Mouse (Mus musculus): Measurements from ENCODE around the gene Crlf1. TPM values are rescaled to one million over a fixed set of nuclear protein-coding genes. Genes with fewer than 3 reads are reported as not detected.

Gene Crlf1
- polyA plus RNA-seq, 1 experiment from 2014 or later: 2.2 TPM

- Histone ChIP-seq H3K4me2 (no peak overlapping the region), H3K4me3 (no peak overlapping the region), H3K27me3 (no peaks in the 10 kb centered on the region), H3K4me1 (replicated peaks) (peaks cover 32% of the 10 kb centered on the region), H3K27ac (no peak overlapping the region), H3K9ac (no peak overlapping the region), H3K36me3 (no peaks in the 10 kb centered on the region), H3K9me3 (no peaks in the 10 kb centered on the region)
- 90% methylated on average over 10 of the region's 10 CpGs for WGBS
- no peak for ATAC-seq (ENCODE audit: low FRiP score)
Measured at GRCm38 (mm10) chr8:70549412-70550184, 56.6 kb downstream of the Crlf1 start.

DNA sequence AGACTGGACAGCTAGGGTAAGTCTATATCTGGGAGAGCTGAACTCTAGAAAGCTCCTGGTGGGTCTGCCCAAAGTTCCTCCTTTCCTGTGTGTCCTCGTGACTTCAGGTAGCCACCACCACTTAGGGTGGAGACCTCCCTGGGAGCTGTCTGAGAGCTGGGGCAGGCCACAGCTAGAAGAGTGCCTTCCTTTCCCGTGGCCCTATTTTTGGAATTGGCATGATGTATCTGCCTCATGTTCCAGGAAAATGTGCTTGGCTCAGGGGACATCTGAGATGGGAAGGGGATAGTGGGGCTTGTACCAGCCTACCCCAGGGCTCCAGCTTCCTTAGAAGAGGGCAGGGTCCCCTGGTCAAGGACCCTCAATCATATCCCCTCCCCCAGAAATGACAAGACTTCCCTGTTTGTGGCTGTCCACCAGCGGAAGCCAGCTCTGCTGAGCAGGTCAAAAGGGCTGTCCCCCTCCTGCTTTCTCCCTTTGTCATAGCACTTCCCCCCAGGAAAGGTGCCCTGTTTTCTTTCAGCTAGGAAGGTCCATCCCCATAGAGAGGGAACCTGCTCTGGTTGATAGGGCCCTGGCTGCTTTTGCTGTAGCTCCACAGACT is 58.7 kb downstream of the Crlf1 start:
- H3K27ac ChIP-seq: no peak overlapping the region
- H3K4me2 ChIP-seq: no peak overlapping the region
- no peak overlapping the region for H3K4me3 ChIP-seq
- ATAC-seq (ENCODE audit: low FRiP score): no peak
- WGBS: 75% methylated on average over 3 of the region's 3 CpGs
- no peak overlapping the region for H3K9ac ChIP-seq
- H3K4me1 ChIP-seq (replicated peaks): peaks cover 32% of the 10 kb centered on the region
- H3K9me3 ChIP-seq: no peaks in the 10 kb centered on the region
- no peaks in the 10 kb centered on the region for H3K27me3 ChIP-seq
- H3K36me3 ChIP-seq: peaks cover 4% of the 10 kb centered on the region; the same call in 1 of the 2 replicates

- H3K4me3 ChIP-seq: no peak overlapping the region
Measured at GRCm38 (mm10) chr8:70552836-70553235, 59.9 kb downstream of the Crlf1 start.

More at GRCm38 (mm10) chr8:70552836-70553235, 59.9 kb downstream of the Crlf1 start:
- 0 out of 2 replicates have a peak overlapping the region, but pooled peaks have one; percentile 24 for H3K9ac ChIP-seq
- 88% methylated on average over 1 of the region's 1 CpGs for whole genome bisulfite sequencing
- H3K27ac ChIP-seq: 0 out of 2 replicates have a peak overlapping the region, but pooled peaks have one; percentile 55
- peaks cover 32% of the 10 kb centered on the region for H3K4me1 ChIP-seq (replicated peaks)
- H3K27me3 ChIP-seq: no peaks in the 10 kb centered on the region
- H3K9me3 ChIP-seq: no peaks in the 10 kb centered on the region
- ATAC-seq (ENCODE audit: low FRiP score): no peak
- H3K4me2 ChIP-seq: no peak overlapping the region
- peaks cover 4% of the 10 kb centered on the region; the same call in 1 of the 2 replicates for H3K36me3 ChIP-seq

Other genes with a start within 250 kb of the Crlf1 start
- gene Homer3, start 210.3 kb upstream of the Crlf1 start, polyA plus RNA-seq (2015; fragmentation: Nextera tagmentation; extraction: Ambion mirVana): 47.0 TPM in 2 replicates
- 45.8 and 50.9 TPM in 2 replicates for gene Ddx49, start 190.7 kb upstream of the Crlf1 start, polyA plus RNA-seq (2015; fragmentation: Nextera tagmentation; extraction: Ambion mirVana)
- gene Cope, start 190.6 kb upstream of the Crlf1 start, polyA plus RNA-seq (2015; fragmentation: Nextera tagmentation; extraction: Ambion mirVana): 275 and 288 TPM in 2 replicates
- 24.5 and 25.1 TPM in 2 replicates for gene Cers1, start 177.4 kb upstream of the Crlf1 start, polyA plus RNA-seq (2015; fragmentation: Nextera tagmentation; extraction: Ambion mirVana)
- gene Gdf1, start 163.3 kb upstream of the Crlf1 start, polyA plus RNA-seq (2015; fragmentation: Nextera tagmentation; extraction: Ambion mirVana): 1.2 and 2.6 TPM in 2 replicates
- 14.4 and 15.9 TPM in 2 replicates for gene Upf1, start 139.9 kb upstream of the Crlf1 start, polyA plus RNA-seq (2015; fragmentation: Nextera tagmentation; extraction: Ambion mirVana)
- gene Comp, start 119.6 kb upstream of the Crlf1 start, polyA plus RNA-seq (2015; fragmentation: Nextera tagmentation; extraction: Ambion mirVana): 0.14 and 0.96 TPM in 2 replicates
- gene Crtc1, start 53.6 kb upstream of the Crlf1 start, polyA plus RNA-seq (2015; fragmentation: Nextera tagmentation; extraction: Ambion mirVana): 35.6 and 37.6 TPM in 2 replicates
- gene Klhl26, start 16.2 kb upstream of the Crlf1 start, polyA plus RNA-seq (2015; fragmentation: Nextera tagmentation; extraction: Ambion mirVana): 24.3 and 25.8 TPM in 2 replicates
- gene Tmem59l, start 5.8 kb upstream of the Crlf1 start, polyA plus RNA-seq (2015; fragmentation: Nextera tagmentation; extraction: Ambion mirVana): 78.5 and 78.8 TPM in 2 replicates
- gene Rex1bd, start 13.6 kb downstream of the Crlf1 start, polyA plus RNA-seq (2015; fragmentation: Nextera tagmentation; extraction: Ambion mirVana): 147 and 148 TPM in 2 replicates
- gene Uba52, start 17.6 kb downstream of the Crlf1 start, polyA plus RNA-seq (2015; fragmentation: Nextera tagmentation; extraction: Ambion mirVana): 715 and 758 TPM in 2 replicates
- 385 and 391 TPM in 2 replicates for gene Fkbp8, start 34.6 kb downstream of the Crlf1 start, polyA plus RNA-seq (2015; fragmentation: Nextera tagmentation; extraction: Ambion mirVana)
- gene Kxd1, start 34.8 kb downstream of the Crlf1 start, polyA plus RNA-seq (2015; fragmentation: Nextera tagmentation; extraction: Ambion mirVana): 47.7 and 50.5 TPM in 2 replicates
- 16.3 and 17.2 TPM in 2 replicates for gene Ell, start 46.3 kb downstream of the Crlf1 start, polyA plus RNA-seq (2015; fragmentation: Nextera tagmentation; extraction: Ambion mirVana)
- gene Isyna1, start 101.2 kb downstream of the Crlf1 start, polyA plus RNA-seq (2015; fragmentation: Nextera tagmentation; extraction: Ambion mirVana): 121 and 125 TPM in 2 replicates
- gene Ssbp4, start 115.7 kb downstream of the Crlf1 start, polyA plus RNA-seq (2015; fragmentation: Nextera tagmentation; extraction: Ambion mirVana): 122 and 132 TPM in 2 replicates
- 1.5 and 1.9 TPM in 2 replicates for gene Lrrc25, start 123.0 kb downstream of the Crlf1 start, polyA plus RNA-seq (2015; fragmentation: Nextera tagmentation; extraction: Ambion mirVana)
- 0.12 and 0.14 TPM in 2 replicates for gene Gdf15, start 139.3 kb downstream of the Crlf1 start, polyA plus RNA-seq (2015; fragmentation: Nextera tagmentation; extraction: Ambion mirVana)
- 103 and 105 TPM in 2 replicates for gene Pgpep1, start 167.2 kb downstream of the Crlf1 start, polyA plus RNA-seq (2015; fragmentation: Nextera tagmentation; extraction: Ambion mirVana)
- 191 and 193 TPM in 2 replicates for gene Lsm4, start 180.1 kb downstream of the Crlf1 start, polyA plus RNA-seq (2015; fragmentation: Nextera tagmentation; extraction: Ambion mirVana)
- 79.2 and 94.3 TPM in 2 replicates for gene Jund, start 205.8 kb downstream of the Crlf1 start, polyA plus RNA-seq (2015; fragmentation: Nextera tagmentation; extraction: Ambion mirVana)
- 0.04 and 0.09 TPM in 2 replicates for gene Iqcn, start 210.3 kb downstream of the Crlf1 start, polyA plus RNA-seq (2015; fragmentation: Nextera tagmentation; extraction: Ambion mirVana)
- gene Gm3336, start 225.4 kb downstream of the Crlf1 start, polyA plus RNA-seq (2015; fragmentation: Nextera tagmentation; extraction: Ambion mirVana): not detected in 2 replicates
- gene Pde4c, start 230.6 kb downstream of the Crlf1 start, polyA plus RNA-seq (2015; fragmentation: Nextera tagmentation; extraction: Ambion mirVana): 0.14 and 0.23 TPM in 2 replicates

Measured in hindbrain, embryonic 13.5 days (tissue).